Mouse (Mus musculus): ENCODE measurements at regions not wholly inside any gene's neighbourhood (a gene's known extent, or its start where the extent isn't known, plus 50 kb on each side); places are given as distances from the start of the nearest gene placed in this dataset.
A peak's percentile ranks its signal among the peaks of the same experiment; 100 is the strongest.

- DNase-seq (ENCODE audit: extremely low spot score), result no peak
These were observed 85.3 kb downstream of the Tfap2a start for GRCm38 (mm10) chr13:40652916-40653315.

DNA sequence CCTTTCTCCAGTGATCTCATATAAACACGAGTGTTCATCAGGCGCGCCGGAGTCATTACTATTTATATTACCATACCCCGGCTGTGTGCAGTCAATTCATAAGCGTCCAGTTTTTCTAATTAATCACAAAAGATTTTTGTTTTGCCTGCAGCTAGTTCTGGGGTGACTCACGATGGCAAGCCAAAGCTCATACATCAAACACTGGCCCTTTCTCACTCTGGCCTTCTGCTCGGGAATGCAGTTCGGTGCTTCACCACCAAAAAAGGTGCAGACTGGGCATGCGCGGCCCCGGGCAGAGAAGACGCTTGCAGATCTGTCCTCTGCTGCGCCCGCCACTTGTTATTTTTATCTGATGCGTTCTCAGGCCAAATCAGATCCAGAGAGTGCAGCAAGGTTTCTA, 87.1 kb downstream of the Tfap2a start:
- DNase-seq (ENCODE audit: extremely low spot score), result peak; percentile 60

DNA sequence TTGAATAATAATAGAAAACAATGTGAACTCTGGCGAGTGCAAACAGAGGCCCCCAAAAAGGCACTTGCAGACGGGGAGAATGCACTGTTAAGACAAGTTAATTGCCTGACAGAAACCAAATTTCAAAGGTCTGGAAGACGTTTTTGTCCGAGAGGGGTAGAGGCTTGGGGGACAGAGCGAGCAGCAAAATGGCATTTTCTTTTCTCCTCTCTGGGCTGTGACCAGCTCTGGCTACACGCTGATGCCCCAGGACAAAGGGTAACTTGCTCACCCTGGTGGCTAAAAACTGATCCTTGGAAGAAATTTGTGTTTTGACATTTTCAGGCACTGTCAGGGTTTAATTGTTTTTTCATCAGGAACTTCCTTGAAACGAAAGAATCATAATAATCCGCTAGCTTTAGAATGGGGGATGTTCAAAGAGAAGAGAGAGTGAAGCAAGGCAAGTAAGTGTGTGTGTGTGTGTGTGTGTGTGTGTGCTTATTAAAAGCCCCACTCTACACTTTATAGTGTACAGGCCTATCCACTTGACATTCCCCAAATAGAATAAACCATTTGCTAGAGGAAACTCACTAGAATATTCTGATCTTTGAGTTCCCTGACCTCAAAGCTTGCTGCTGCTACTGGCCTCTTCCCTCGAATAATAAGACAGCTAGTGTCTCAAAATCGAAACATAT, 88.0 kb downstream of the Tfap2a start:
- DNase-seq (ENCODE audit: extremely low spot score), result peak; percentile 50

- peak; percentile 13 for DNase-seq (ENCODE audit: extremely low spot score)
These were observed 88.8 kb downstream of the Tfap2a start for GRCm38 (mm10) chr13:40649096-40650035.

- DNase-seq (ENCODE audit: extremely low spot score), result no peak
These were observed 92.0 kb downstream of the Tfap2a start for GRCm38 (mm10) chr13:40646131-40646530.

DNA sequence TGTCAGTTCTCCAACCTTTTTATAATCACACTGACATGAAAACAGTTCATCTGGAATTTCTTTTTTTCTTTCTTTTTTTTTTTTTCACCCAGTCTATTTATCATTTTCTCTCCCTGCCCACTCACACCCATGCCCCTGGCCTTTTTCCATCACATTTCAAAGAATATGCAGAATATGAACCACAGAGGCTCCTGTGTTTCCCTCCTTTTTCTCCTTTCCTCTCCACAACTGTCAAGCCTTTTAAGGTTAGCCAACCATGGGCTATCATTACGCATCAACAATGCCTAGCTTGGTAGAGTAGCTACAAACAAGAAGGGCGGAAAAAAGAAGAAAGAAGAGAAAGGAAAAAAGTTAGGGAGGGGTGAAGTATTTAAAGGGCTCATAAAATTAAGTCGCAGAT, 92.5 kb downstream of the Tfap2a start:
- no peak for DNase-seq (ENCODE audit: extremely low spot score)

GRCm38 (mm10) chr13:40642931-40643330, 95.2 kb downstream of the Tfap2a start:
- peak; percentile 48 for DNase-seq (ENCODE audit: extremely low spot score)

- no peak for DNase-seq (ENCODE audit: extremely low spot score)
These were observed 100.9 kb downstream of the Tfap2a start for GRCm38 (mm10) chr13:40637269-40637668.

DNA sequence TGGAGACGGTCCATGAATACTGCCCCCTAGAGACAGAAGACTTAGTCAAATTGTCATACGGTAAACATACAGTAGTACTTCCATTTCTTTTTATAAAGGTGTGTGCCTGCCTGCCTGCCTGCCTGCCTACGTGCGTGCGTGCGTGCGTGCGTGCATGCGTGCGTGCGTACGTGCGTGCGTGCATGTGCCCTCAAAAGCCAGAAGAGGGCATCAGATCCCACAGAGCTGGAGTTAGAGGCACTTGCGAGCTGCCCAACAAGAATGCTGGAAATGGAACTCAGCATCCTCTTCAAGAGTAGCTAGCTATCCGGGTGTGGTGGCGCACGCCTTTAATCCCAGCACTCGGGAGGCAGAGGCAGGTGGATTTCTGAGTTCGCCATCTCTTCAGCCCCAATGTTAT, 120.3 kb downstream of the Tfap2a start:
- no peak for DNase-seq (ENCODE audit: extremely low spot score)

- DNase-seq (ENCODE audit: extremely low spot score), result no peak
These were observed 129.7 kb downstream of the Tfap2a start for GRCm38 (mm10) chr13:40608526-40608925.

DNA sequence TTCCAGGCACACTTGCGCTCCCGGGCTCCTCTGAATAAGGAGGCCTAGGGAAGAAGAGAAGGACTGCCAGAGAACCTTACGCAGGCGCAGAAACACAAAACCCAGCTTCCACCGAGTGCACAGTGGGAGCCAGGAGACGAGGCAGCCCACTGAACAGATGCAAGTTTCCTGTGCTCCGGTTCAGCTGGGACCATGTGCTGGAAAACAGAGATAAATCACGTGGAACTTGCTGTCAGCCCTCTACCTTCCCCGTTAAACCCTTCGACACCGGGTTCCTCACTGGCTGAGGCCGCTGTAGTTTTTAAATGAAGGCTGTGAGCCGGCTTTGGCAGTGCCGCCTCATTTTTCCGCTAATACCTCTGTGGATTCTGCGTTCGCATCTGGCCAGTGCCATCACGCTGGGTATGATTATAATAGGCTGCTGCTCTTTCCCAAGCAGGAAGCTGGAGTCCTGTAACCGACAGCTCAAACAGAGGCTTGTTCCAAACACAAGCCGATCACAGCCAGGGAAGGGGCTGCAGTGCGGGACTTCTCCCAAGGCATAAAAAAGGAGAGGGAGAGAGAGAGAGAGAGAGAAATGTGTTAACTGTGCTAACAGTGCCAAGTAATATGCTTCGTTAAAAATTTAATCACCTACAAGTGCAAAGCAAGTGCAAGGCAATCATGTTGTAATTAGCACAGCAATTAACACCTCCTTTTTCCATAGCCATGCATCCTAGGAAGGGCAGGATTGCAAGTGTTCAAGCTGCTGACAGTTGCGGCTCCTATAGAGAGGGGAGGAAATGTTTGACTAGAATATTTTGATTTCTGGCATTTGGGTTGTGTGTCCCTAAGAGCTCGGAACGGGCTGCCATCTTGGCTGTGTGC, 131.5 kb downstream of the Tfap2a start:
- peak; percentile 52 for DNase-seq (ENCODE audit: extremely low spot score)

GRCm38 (mm10) chr13:40605686-40606404, 132.3 kb downstream of the Tfap2a start:
- no peak for DNase-seq (ENCODE audit: extremely low spot score)

DNA sequence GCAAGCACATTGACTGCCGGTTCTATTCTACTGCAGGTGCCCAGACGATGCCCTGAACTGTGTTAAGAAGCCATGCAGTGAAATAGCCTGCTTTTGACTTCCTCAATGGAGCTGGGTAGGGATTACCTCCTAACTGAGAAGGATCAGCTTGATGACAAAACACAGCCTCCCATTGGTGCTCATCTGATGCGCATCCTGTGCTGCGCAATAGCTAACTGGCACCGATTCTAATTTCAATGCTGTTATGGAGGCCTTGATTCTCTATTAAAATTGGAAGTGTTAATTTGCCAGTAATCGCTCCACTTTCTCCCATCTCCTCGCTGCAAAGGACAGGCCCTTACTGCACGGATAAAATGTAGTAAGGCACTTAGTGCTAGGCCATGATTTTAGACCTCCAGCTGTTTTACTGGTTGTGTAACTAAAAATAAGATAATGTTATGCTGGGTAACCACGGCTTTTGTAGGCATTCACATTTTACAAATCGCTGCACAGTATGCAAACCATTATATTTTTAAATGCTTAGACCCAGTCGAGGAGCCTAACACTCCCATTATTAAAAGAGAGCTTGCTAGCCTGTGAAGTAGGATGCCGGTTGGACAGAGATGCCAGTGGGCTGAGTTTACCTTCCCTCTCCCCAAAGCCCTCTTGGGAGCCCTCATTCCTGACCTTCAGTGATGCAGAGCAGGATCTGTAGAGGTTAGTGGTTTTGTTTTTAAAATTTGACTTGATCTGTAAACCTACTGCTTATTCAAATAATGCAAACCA, 163.0 kb downstream of the Tfap2a start:
- no peak for DNase-seq (ENCODE audit: extremely low spot score)

DNA sequence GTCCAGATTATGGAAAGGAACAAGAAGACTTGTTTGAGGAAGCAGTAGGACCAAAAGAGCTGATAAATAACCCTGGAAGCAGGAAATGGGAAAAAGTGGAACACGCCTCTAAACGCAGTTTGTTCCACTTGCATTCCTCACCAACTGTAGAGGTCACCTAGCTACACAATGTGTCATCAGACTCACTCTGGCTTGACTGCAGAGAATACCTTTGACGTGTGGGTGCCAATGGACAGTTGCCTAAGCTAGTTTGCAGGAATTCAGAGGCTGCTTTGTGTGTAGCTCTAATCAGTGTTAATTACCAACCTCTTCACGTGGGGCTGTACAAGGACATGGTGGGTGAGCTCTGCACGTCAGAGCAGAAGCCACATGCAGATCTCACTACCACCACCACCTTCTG, 168.7 kb downstream of the Tfap2a start:
- no peak for DNase-seq (ENCODE audit: extremely low spot score)

GRCm38 (mm10) chr13:40567821-40568220, 170.4 kb downstream of the Tfap2a start:
- no peak for DNase-seq (ENCODE audit: extremely low spot score)

DNA sequence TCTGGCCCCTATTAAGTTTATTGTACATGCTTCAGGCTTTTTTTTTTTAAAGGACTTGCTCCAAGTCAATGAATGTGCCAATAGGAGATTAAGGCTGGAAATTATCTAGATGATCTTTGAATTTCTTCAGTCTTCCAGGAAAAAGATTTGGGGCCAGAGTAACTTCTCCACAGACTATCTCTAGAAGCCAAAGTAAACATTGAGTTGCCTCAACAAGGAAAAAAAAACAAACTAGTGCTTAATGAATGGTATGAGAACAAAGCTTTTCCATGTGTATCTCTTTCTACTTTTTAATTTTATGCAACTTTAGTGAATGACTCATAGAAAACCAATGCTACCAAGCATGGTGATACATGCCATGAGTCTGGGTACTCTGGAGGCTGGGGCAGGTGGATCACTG, 173.8 kb downstream of the Tfap2a start:
- no peak for DNase-seq (ENCODE audit: extremely low spot score)

DNA sequence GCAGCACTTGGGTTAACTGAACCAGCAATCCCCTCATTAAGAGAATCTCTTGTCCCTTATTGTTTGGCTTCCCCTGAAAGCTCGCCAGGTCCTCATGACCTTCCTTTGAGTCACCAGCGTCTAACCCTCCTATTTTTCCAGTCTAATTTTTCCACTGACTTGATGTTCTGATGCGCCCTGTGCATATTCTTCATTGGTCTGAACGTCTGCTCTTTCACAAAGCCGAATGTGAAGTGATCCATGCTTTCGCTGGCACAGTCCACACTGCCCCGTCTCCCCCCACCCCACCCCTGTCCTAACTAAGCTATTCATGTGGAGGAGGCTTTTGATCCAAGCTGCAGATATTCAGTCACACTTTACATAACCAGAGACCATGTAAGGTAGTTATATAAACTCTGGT, 183.8 kb downstream of the Tfap2a start:
- no peak for DNase-seq (ENCODE audit: extremely low spot score)

DNA sequence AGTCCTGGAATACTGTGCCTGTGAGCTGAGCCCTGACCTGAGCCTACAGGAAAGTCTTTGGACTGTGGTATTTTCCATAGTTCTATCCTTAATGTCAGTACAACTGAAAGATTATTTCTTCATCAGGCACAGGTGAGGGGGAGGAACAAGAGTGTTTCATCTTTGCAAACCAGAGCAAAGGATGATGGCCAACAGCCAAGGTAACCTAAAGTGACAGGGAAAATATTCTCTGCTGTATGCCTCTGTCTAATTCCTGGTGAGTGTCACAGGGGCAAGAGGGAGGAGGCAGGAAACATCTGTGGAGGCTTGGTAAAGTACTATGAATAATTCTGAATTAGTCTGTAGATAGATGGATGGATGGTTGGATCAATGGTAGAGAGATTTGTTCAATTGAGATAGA, 164.3 kb upstream of the Ofcc1 start:
- no peak for DNase-seq (ENCODE audit: extremely low spot score)

DNA sequence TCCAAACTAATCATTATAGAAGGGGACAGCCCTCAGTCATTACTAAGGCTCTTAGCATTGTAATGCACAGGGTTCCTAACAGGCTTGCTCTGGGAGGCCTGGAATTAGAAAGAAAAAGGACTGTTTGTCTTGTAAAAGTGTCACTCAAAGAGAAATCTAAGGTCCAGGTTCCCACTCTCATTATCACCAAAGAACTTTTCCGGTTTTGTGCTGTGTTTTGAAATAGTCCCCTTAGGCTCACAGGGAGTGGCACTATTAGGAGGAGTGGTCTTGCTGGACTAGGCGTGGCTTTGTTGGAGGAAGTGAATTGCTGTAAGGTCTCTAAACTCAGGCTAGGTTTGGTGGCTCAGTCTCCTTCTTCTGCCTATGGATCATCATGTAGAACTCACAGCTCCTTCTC, 161.9 kb upstream of the Ofcc1 start:
- no peak for DNase-seq (ENCODE audit: extremely low spot score)

- DNase-seq (ENCODE audit: extremely low spot score), result peak; percentile 4
These were observed 156.9 kb upstream of the Ofcc1 start for GRCm38 (mm10) chr13:40518180-40518579.

DNA sequence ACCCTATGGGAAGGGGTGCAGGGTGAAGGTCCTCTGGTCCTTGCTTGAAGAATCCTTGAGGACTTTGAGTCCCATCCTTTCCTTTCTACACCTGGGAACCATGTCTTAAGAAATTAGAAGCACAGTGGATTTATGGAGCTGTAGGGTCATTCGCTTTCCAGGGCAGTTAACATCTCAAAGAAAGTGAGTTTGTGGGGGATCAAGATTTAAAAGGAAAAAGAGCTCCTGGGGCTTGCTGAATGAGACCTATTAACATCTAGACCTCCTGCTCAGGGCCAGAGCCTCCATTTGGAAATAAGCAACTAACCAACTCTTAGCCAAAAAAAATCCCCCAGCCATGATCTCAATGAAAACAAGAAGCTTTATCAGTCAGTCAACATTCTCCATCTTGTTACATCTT, 148.0 kb upstream of the Ofcc1 start:
- DNase-seq (ENCODE audit: extremely low spot score), result no peak
